Mouse (Mus musculus) left cerebral cortex, adult 2 months (tissue): ENCODE measurements at regions not wholly inside any gene's neighbourhood (a gene's known extent, or its start where the extent isn't known, plus 50 kb on each side); places are given as distances from the start of the nearest gene placed in this dataset.
"Not testable (repeated sequence)": the region's sequence is repeated elsewhere in the genome, so short reads cannot be mapped to it uniquely, and the experiment has no call there.

Experiments used
- DNase-seq, 2 experiments: peaks; one replicate each; pipeline ENCODE4 v3.0.0; 2021 to 2022; ENCODE audit warnings: low spot score in 2 of 2, mixed read lengths in 1 of 2; ENCODE audit errors: extremely low spot score in 1 of 2
- H3K27ac ChIP-seq: fragments of 200-600 bp; 2 replicates; pipeline ENCODE4 v1.8.1; 2022
- H3K4me3 ChIP-seq: fragments of 200-600 bp; 2 replicates; pipeline ENCODE4 v1.8.1; 2022
- CTCF ChIP-seq: fragments of 200-600 bp; IDR thresholded peaks from 2 replicates; pipeline ENCODE4 v1.8.1; 2022; ENCODE audit warnings: antibody characterized with exemption, mild to moderate bottlenecking, moderate library complexity
- intact Hi-C: fragments of 180-260 bp; cut with DNase I; formaldehyde crosslinking; loops from one replicate; pipeline ENCODE4 v1.15.1; 2025

GRCm38 (mm10) chr15:52406156-52406885 lies 1478.4 kb upstream of the Gm7489 start:
- no peak for TF ChIP-seq CTCF
- H3K4me3 ChIP-seq = no peak overlapping the region
- no peak for DNase-seq
- intact Hi-C loops = no loop called here
- no peak overlapping the region for H3K27ac ChIP-seq

GRCm38 (mm10) chr15:52412869-52413771 lies 1471.6 kb upstream of the Gm7489 start:
- intact Hi-C loops = no loop called here
- TF ChIP-seq CTCF = no peak

GRCm38 (mm10) chr15:52425976-52426375 lies 1458.7 kb upstream of the Gm7489 start:
- TF ChIP-seq CTCF = no peak
- no peak for DNase-seq
- intact Hi-C loops = no loop called here
- no peak overlapping the region for H3K4me3 ChIP-seq
- H3K27ac ChIP-seq = no peak overlapping the region

More at GRCm38 (mm10) chr15:52412869-52413771, 1471.6 kb upstream of the Gm7489 start:
- H3K27ac ChIP-seq = no peak overlapping the region
- H3K4me3 ChIP-seq = no peak overlapping the region
- peak in 1 of 2 experiments; percentile 9 for DNase-seq

- intact Hi-C loops = no loop called here
- no peak for TF ChIP-seq CTCF
- H3K4me3 ChIP-seq = no peak overlapping the region
- DNase-seq = no peak
- no peak overlapping the region for H3K27ac ChIP-seq
Observed at GRCm38 (mm10) chr15:52430491-52431158, 1454.1 kb upstream of the Gm7489 start.

DNA sequence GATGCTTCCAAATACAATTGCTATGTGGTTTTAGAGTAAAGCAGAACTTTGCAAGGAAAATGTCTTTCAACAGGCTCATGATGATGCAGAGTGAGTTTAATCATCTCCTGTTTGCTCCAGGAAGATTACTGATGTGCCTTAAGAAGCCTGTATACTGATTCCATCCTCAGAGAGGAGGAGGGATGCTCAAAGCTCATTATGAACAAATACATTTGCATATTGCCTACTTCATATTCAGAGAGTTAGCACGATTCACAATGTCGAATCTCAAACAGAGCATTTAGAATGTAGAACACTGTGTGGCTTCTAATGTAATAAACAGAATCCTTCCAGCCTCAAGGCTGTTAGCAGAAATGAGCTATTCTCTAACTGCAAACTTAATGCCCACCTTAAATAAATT lies 1451.1 kb upstream of the Gm7489 start:
- no peak overlapping the region for H3K27ac ChIP-seq

DNA sequence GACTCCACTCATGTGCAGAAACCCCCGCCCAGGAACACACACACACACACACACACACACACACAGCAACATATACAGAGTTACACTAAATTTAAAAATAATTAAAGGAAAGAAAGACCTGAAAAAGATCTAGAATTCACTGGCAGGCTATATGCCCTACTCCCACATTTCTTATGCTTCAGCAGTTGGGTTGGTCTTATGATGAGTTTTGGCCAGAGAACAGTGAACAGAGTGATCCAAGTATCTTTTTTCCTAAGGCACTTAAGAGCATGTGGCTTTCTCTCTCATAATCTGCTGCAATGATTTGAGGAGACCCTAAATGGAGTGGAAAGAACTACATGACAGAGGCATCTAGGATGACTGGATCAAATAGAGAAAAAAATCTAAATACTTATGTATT lies 1446.3 kb upstream of the Gm7489 start:
- no peak for TF ChIP-seq CTCF
- Histone ChIP-seq H3K27ac (no peak overlapping the region), H3K4me3 (no peak overlapping the region)
- intact Hi-C loops = no loop called here
- no peak for DNase-seq

More for the DNA sequence above, 1451.1 kb upstream of the Gm7489 start:
- no peak for TF ChIP-seq CTCF
- no peak for DNase-seq
- intact Hi-C loops = no loop called here
- no peak overlapping the region for H3K4me3 ChIP-seq

GRCm38 (mm10) chr15:52458782-52459181 lies 1425.9 kb upstream of the Gm7489 start:
- DNase-seq = peak; percentile 80 to 86
- peak; percentile 96 for TF ChIP-seq CTCF

DNA sequence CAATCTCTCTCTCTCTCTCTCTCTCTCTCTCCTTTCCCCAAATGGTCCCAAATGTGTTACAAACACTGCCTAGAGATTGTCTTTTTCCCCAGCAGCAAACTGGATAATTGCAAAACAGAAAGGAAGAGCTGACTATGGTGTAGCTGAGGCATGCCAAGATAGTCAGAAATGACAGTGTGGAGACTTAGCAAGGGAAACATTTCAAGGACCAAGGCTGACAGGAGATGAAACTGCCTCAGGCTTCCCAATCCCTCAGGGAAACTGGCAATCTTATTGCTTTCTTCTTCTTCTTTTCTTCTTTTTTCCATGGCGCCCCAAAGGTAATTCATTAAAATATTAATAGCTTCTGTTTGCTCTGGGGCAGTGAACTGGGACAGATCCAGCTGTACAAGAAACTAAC lies 1425.4 kb upstream of the Gm7489 start:
- intact Hi-C loops = loop anchor here (5.0 kb wide), 1 partner anchor 297 kb away; no protein-coding TSS in a partner anchor
- Histone ChIP-seq H3K27ac (no peak overlapping the region), H3K4me3 (no peak overlapping the region)
- no peak for TF ChIP-seq CTCF
- no peak for DNase-seq

More at GRCm38 (mm10) chr15:52458782-52459181, 1425.9 kb upstream of the Gm7489 start:
- no peak overlapping the region for H3K27ac ChIP-seq
- H3K4me3 ChIP-seq = no peak overlapping the region
- intact Hi-C loops = loop anchor here (5.0 kb wide), 1 partner anchor 296 kb away; no protein-coding TSS in a partner anchor

- no peak for TF ChIP-seq CTCF
- Histone ChIP-seq H3K27ac (no peak overlapping the region), H3K4me3 (no peak overlapping the region)
- intact Hi-C loops = no loop called here
- DNase-seq = no peak
Observed at GRCm38 (mm10) chr15:52464226-52465138, 1420.2 kb upstream of the Gm7489 start.

GRCm38 (mm10) chr15:52478124-52478523 lies 1406.6 kb upstream of the Gm7489 start:
- intact Hi-C loops, DNase-seq, H3K27ac ChIP-seq, H3K4me3 ChIP-seq: not testable (repeated sequence)

DNA sequence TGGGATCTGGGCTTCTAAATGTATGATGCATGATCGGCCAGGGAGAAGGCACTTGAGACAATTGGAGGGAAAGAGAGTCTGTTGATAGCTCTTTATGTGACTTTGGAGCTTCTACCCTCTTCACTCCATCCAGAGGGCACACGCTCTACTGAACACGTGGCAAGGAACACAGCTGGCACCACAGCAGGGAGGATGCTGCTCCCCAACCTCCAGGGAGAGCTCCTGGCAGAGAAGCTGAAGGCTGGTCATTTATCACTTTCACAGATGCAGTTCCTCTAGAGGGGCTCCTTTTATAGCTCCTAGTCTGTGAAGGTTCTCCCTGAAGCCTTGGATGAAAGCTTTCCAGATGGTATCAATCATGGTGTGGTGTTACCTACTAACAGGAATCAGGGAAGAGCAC lies 1403.9 kb upstream of the Gm7489 start:
- Histone ChIP-seq H3K4me3 (no peak overlapping the region), H3K27ac (no peak overlapping the region)
- DNase-seq = no peak
- no peak for TF ChIP-seq CTCF
- intact Hi-C loops = no loop called here
